Mouse (Mus musculus): Measurements from ENCODE around the gene Tbck.

DNA sequence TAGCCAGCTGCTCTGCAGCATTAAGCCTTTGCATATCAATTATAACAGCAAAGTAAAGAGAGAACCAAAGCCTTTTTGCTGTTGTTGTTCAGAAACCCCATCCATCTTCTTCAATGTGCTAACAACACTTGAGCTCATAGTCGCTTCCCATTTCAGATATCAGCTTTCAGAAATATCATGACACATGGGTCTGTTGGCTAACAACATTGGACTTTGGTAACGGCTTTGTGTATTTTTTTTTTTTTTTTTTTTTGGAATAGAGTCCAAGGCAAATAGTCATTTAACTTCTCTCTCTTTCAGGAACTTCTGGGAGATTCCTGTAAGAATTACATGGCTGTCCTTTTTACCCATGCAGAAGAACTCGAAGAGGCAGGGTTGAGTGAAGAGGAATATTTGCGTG is 39.9 kb upstream of the Tbck start:
- TF ChIP-seq POLR2A (IDR thresholded peaks at IDR 0.05; ENCODE audit: borderline replicate concordance, low read depth, low read length), result no peak
- TF ChIP-seq CTCF (IDR thresholded peaks at IDR 0.05; ENCODE audit: low read depth, low read length), result no peak
